Mouse (Mus musculus): ENCODE measurements at regions not wholly inside any gene's neighbourhood (a gene's known extent, or its start where the extent isn't known, plus 50 kb on each side); places are given as distances from the start of the nearest gene placed in this dataset.

- TF ChIP-seq EP300 (IDR thresholded peaks at IDR 0.05; ENCODE audit: low read depth) (no peak), CTCF (IDR thresholded peaks at IDR 0.05; ENCODE audit: low read depth) (no peak)
Measured at GRCm38 (mm10) chr8:103507068-103507467, 594.4 kb upstream of the Cdh5 start.
